Mouse (Mus musculus): ENCODE results near the gene Gm17604. TPM values are rescaled to one million over a fixed set of nuclear protein-coding genes. Genes with fewer than 3 reads are reported as not detected.

Gene Gm17604
- total RNA-seq (2015; ENCODE audit: low replicate concordance) (not detected in 2 replicates), total RNA-seq (2017; ENCODE audit: low replicate concordance) (not detected in 2 replicates)

GRCm38 (mm10) chrX:165004779-165005324 lies at the start of gene Gm17604:
TSS of gene Gm17604 (minus strand) at chrX:165004829.
- ATAC-seq (replicated peaks; ENCODE audit: low FRiP score, poor library complexity, severe bottlenecking), result no peak

- ATAC-seq (replicated peaks; ENCODE audit: low FRiP score, poor library complexity, severe bottlenecking), result no peak
Measured at GRCm38 (mm10) chrX:165049929-165050328, 45.3 kb upstream of the Gm17604 start.

GRCm38 (mm10) chrX:165003141-165003540 lies 1.5 kb downstream of the Gm17604 start:
- no peak for ATAC-seq (replicated peaks; ENCODE audit: low FRiP score, poor library complexity, severe bottlenecking)

- ATAC-seq (replicated peaks; ENCODE audit: low FRiP score, poor library complexity, severe bottlenecking), result peak; percentile 99
Measured at GRCm38 (mm10) chrX:164980193-164980775, 24.3 kb downstream of the Gm17604 start, which contains the start of the genes Mospd2 and Fancb. TSS of gene Mospd2 (minus strand) at chrX:164980375. TSS of gene Fancb (plus strand) at chrX:164980592.

GRCm38 (mm10) chrX:164978866-164979265 lies 25.8 kb downstream of the Gm17604 start:
- ATAC-seq (replicated peaks; ENCODE audit: low FRiP score, poor library complexity, severe bottlenecking), result no peak

- ATAC-seq (replicated peaks; ENCODE audit: low FRiP score, poor library complexity, severe bottlenecking), result no peak
Measured at GRCm38 (mm10) chrX:164971206-164971605, 33.4 kb downstream of the Gm17604 start.

GRCm38 (mm10) chrX:164965750-164966448 lies 38.7 kb downstream of the Gm17604 start:
- no peak for ATAC-seq (replicated peaks; ENCODE audit: low FRiP score, poor library complexity, severe bottlenecking)

Other genes starting within 250 kb of the Gm17604 start
- 10.1 and 13.0 TPM in 2 replicates for gene Mospd2, start 24.5 kb downstream of the Gm17604 start, total RNA-seq (2015; ENCODE audit: low replicate concordance)
- gene Mospd2, start 24.5 kb downstream of the Gm17604 start, total RNA-seq (2017; ENCODE audit: low replicate concordance), result 23.7 and 41.6 TPM in 2 replicates
- gene Fancb, start 24.2 kb downstream of the Gm17604 start, total RNA-seq (2015; ENCODE audit: low replicate concordance), result 5.0 and 10.5 TPM in 2 replicates
- 4.9 and 6.3 TPM in 2 replicates for gene Fancb, start 24.2 kb downstream of the Gm17604 start, total RNA-seq (2017; ENCODE audit: low replicate concordance)